ENCODE assay signal across 26 mouse cellular contexts in genomic region chr5:19178594-19178993, GRCm38 (mm10). TPM values are rescaled to one million over a fixed set of nuclear protein-coding genes. Genes with fewer than 3 reads are reported as not detected.
A peak's percentile ranks its signal among the peaks of the same experiment; 100 is the strongest.
DNase-seq lines count a peak whose midpoint lies in the region; ATAC-seq and TF ChIP-seq lines count a peak whose summit lies in the region.
"Had no signal": no experiment of that assay in that cellular context is flagged by ENCODE, and none has a peak within 500 bp of the region (broad histone marks: within the 10 kb centered on the region; RNA-seq: fewer than 3 reads in every experiment).

No protein-coding gene starts in this region.

- H3K9ac ChIP-seq in forebrain, embryonic 14.5 days (ENCODE audit: low read length): no peak overlapping the region
- H3K9ac ChIP-seq in midbrain, embryonic 15.5 days: no peak overlapping the region
- H3K9ac ChIP-seq in midbrain, postnatal 0 days (replicated peaks; ENCODE audit: low read length, poor library complexity, severe bottlenecking): no peak overlapping the region
- H3K9ac ChIP-seq in hindbrain, embryonic 12.5 days: no peak overlapping the region
- H3K9ac ChIP-seq: embryonic facial prominence, embryonic 12.5 days; embryonic facial prominence, embryonic 15.5 days; heart, embryonic 13.5 days; hindbrain, embryonic 15.5 days had no signal

- no peaks in the 10 kb centered on the region for H3K9me3 ChIP-seq in forebrain, embryonic 14.5 days (replicated peaks; ENCODE audit: control insufficient read depth, low read length)
- H3K9me3 ChIP-seq in forebrain, embryonic 10.5 days: no peaks in the 10 kb centered on the region
- no peaks in the 10 kb centered on the region for H3K9me3 ChIP-seq in midbrain, embryonic 15.5 days
- H3K9me3 ChIP-seq in midbrain, postnatal 0 days (ENCODE audit: low read length): no peaks in the 10 kb centered on the region
- H3K9me3 ChIP-seq in hindbrain, embryonic 12.5 days (replicated peaks): no peaks in the 10 kb centered on the region
- H3K9me3 ChIP-seq: embryonic facial prominence, embryonic 12.5 days; embryonic facial prominence, embryonic 15.5 days; heart, embryonic 10.5 days; heart, embryonic 13.5 days; hindbrain, embryonic 15.5 days had no signal

- no peak overlapping the region for H3K27ac ChIP-seq in forebrain, embryonic 14.5 days (ENCODE audit: low read depth, low read length)
- H3K27ac ChIP-seq in forebrain, embryonic 10.5 days: no peak overlapping the region
- peak overlapping the region; percentile 42; the same call in 1 of the 2 replicates for H3K27ac ChIP-seq in midbrain, embryonic 15.5 days
- no peak overlapping the region for H3K27ac ChIP-seq in midbrain, postnatal 0 days (ENCODE audit: low read depth, low read length)
- H3K27ac ChIP-seq in hindbrain, embryonic 12.5 days: no peak overlapping the region
- H3K27ac ChIP-seq: embryonic facial prominence, embryonic 12.5 days; embryonic facial prominence, embryonic 15.5 days; heart, adult 2 months; heart, embryonic 10.5 days; heart, embryonic 13.5 days; hindbrain, embryonic 15.5 days had no signal

- no peaks in the 10 kb centered on the region for H3K36me3 ChIP-seq in forebrain, embryonic 14.5 days (ENCODE audit: control insufficient read depth, insufficient read depth, low read length)
- no peaks in the 10 kb centered on the region for H3K36me3 ChIP-seq in forebrain, embryonic 10.5 days (replicated peaks)
- no peaks in the 10 kb centered on the region for H3K36me3 ChIP-seq in midbrain, embryonic 15.5 days (replicated peaks)
- H3K36me3 ChIP-seq in midbrain, postnatal 0 days (ENCODE audit: insufficient read depth, low read length): no peaks in the 10 kb centered on the region
- no peaks in the 10 kb centered on the region for H3K36me3 ChIP-seq in hindbrain, embryonic 12.5 days
- H3K36me3 ChIP-seq: embryonic facial prominence, embryonic 12.5 days; embryonic facial prominence, embryonic 15.5 days; heart, embryonic 10.5 days; heart, embryonic 13.5 days; hindbrain, embryonic 15.5 days had no signal

- WGBS in forebrain, embryonic 14.5 days: 63% methylated on average over 6 of the region's 6 CpGs
- 86% methylated on average over 6 of the region's 6 CpGs for WGBS in forebrain, embryonic 10.5 days
- WGBS in midbrain, embryonic 15.5 days: 45% methylated on average over 6 of the region's 6 CpGs
- 40% methylated on average over 6 of the region's 6 CpGs for WGBS in midbrain, postnatal 0 days
- 75% methylated on average over 6 of the region's 6 CpGs for WGBS in hindbrain, embryonic 12.5 days

- no peak for TF ChIP-seq POLR2A in brain, embryonic 14.5 days (IDR thresholded peaks at IDR 0.05; ENCODE audit: borderline replicate concordance, extremely low read depth, insufficient read depth, insufficient read length, poor library complexity, severe bottlenecking)

- no peaks in the 10 kb centered on the region for H3K4me1 ChIP-seq in forebrain, embryonic 14.5 days (ENCODE audit: control insufficient read depth, insufficient read depth, low read length)
- H3K4me1 ChIP-seq in forebrain, embryonic 10.5 days: no peaks in the 10 kb centered on the region
- no peaks in the 10 kb centered on the region for H3K4me1 ChIP-seq in midbrain, embryonic 15.5 days
- no peaks in the 10 kb centered on the region for H3K4me1 ChIP-seq in midbrain, postnatal 0 days (ENCODE audit: insufficient read depth, low read length)
- H3K4me1 ChIP-seq in hindbrain, embryonic 12.5 days: no peaks in the 10 kb centered on the region
- H3K4me1 ChIP-seq: embryonic facial prominence, embryonic 12.5 days; embryonic facial prominence, embryonic 15.5 days; heart, embryonic 10.5 days; heart, embryonic 13.5 days; hindbrain, embryonic 15.5 days had no signal

- TF ChIP-seq CTCF in midbrain, postnatal 0 days (IDR thresholded peaks at IDR 0.05): no peak
- TF ChIP-seq CTCF in brain, embryonic 14.5 days (IDR thresholded peaks at IDR 0.05; ENCODE audit: borderline replicate concordance, extremely low read depth, insufficient read depth, insufficient read length): no peak

- H3K4me3 ChIP-seq in forebrain, embryonic 14.5 days (ENCODE audit: low read depth, low read length): no peak overlapping the region
- H3K4me3 ChIP-seq in forebrain, embryonic 10.5 days: no peak overlapping the region
- H3K4me3 ChIP-seq in midbrain, embryonic 15.5 days: no peak overlapping the region
- H3K4me3 ChIP-seq in midbrain, postnatal 0 days (ENCODE audit: low read depth, low read length): no peak overlapping the region
- H3K4me3 ChIP-seq in hindbrain, embryonic 12.5 days: no peak overlapping the region
- H3K4me3 ChIP-seq: embryonic facial prominence, embryonic 12.5 days; embryonic facial prominence, embryonic 15.5 days; heart, adult 2 months; heart, embryonic 10.5 days; heart, embryonic 13.5 days; hindbrain, embryonic 15.5 days had no signal

- no peaks in the 10 kb centered on the region for H3K27me3 ChIP-seq in forebrain, embryonic 14.5 days (replicated peaks; ENCODE audit: control insufficient read depth, insufficient read depth, low read length)
- H3K27me3 ChIP-seq in forebrain, embryonic 10.5 days (ENCODE audit: poor library complexity, severe bottlenecking): no peaks in the 10 kb centered on the region
- no peaks in the 10 kb centered on the region for H3K27me3 ChIP-seq in midbrain, embryonic 15.5 days (replicated peaks)
- H3K27me3 ChIP-seq in midbrain, postnatal 0 days (ENCODE audit: insufficient read depth, low read length): no peaks in the 10 kb centered on the region
- H3K27me3 ChIP-seq in hindbrain, embryonic 12.5 days: no peaks in the 10 kb centered on the region
- H3K27me3 ChIP-seq: embryonic facial prominence, embryonic 12.5 days; embryonic facial prominence, embryonic 15.5 days; heart, embryonic 13.5 days; hindbrain, embryonic 15.5 days had no signal

- peak; percentile 42 for DNase-seq in forebrain, embryonic 14.5 days (ENCODE audit: low spot score)
- no peak for DNase-seq in forebrain, embryonic 10.5 days (ENCODE audit: extremely low spot score, low spot score)
- DNase-seq in midbrain, postnatal 0 days (ENCODE audit: low spot score): no peak
- peak; percentile 65 for DNase-seq in brain, embryonic 14.5 days (ENCODE audit: low read depth)
- no peak for DNase-seq in Muller cell, postnatal 12 days (ENCODE audit: inconsistent ontology term)
- DNase-seq: adrenal gland, adult 8-10 months; adrenal gland, postnatal 25 days; cerebellum, adult 11 months; cerebellum, adult 2 months; cerebellum, adult 9-11 months; cerebellum, postnatal 25 days; gastrocnemius, postnatal 10 days; gastrocnemius, postnatal 36 days; heart, adult 2 months; heart, postnatal 14 days; heart, postnatal 4 days had no signal

- no peak for ATAC-seq in forebrain, embryonic 14.5 days
- 0 out of 2 replicates have a peak, but pooled peaks have one; percentile 74 for ATAC-seq in midbrain, embryonic 15.5 days (replicated peaks)
- no peak for ATAC-seq in midbrain, postnatal 0 days (ENCODE audit: low FRiP score)
- ATAC-seq in hindbrain, embryonic 12.5 days (ENCODE audit: low FRiP score): no peak
- ATAC-seq: activated CD4-positive, CD25-positive, alpha-beta regulatory T cell, adult 4 months; CD4-positive, CD25-positive, alpha-beta regulatory T cell, adult 4 months; intestine, postnatal 0 days had no signal

- no peak overlapping the region for H3K4me2 ChIP-seq in forebrain, embryonic 14.5 days (ENCODE audit: low read length)
- H3K4me2 ChIP-seq in midbrain, embryonic 15.5 days: no peak overlapping the region
- no peak overlapping the region for H3K4me2 ChIP-seq in midbrain, postnatal 0 days (ENCODE audit: low read depth, low read length, poor library complexity, severe bottlenecking)
- no peak overlapping the region for H3K4me2 ChIP-seq in hindbrain, embryonic 12.5 days (replicated peaks)
- H3K4me2 ChIP-seq: embryonic facial prominence, embryonic 12.5 days; embryonic facial prominence, embryonic 15.5 days; heart, embryonic 13.5 days; hindbrain, embryonic 15.5 days had no signal

RNA-seq across cellular contexts. Expression of gene Magi2, which starts 48.2 kb away (rescaled TPM):
- 8.4 and 13.5 TPM in 2 replicates for polyA plus RNA-seq in forebrain, embryonic 14.5 days (2014; fragmentation: Nextera tagmentation; extraction: Ambion mirVana)
- polyA plus RNA-seq in forebrain, embryonic 10.5 days (2016; fragmentation: Nextera tagmentation; extraction: Ambion mirVana): 4.3 and 7.4 TPM in 2 replicates
- 31.9 and 35.9 TPM in 2 replicates for polyA plus RNA-seq in midbrain, embryonic 15.5 days (2015; fragmentation: Nextera tagmentation; extraction: Ambion mirVana)
- total RNA-seq in midbrain, postnatal 0 days (2014; rRNA removed): 57.9 and 59.3 TPM in 2 replicates
- polyA plus RNA-seq in midbrain, postnatal 0 days (2015; fragmentation: Nextera tagmentation; extraction: Ambion mirVana): 12.3 and 20.0 TPM in 2 replicates
- polyA plus RNA-seq in brain, embryonic 14.5 days (2012; rRNA removed): 22.0 and 36.9 TPM in 2 replicates
- 16.6 and 18.5 TPM in 2 replicates for polyA plus RNA-seq in hindbrain, embryonic 12.5 days (2016; fragmentation: Nextera tagmentation; extraction: Ambion mirVana)

Comparison
In these comparisons a context has a peak if more than half of its experiments do, and no peak if none do; other contexts are left out.
1. DNase-seq: peak in forebrain, embryonic 14.5 days (single experiment) and brain, embryonic 14.5 days (single experiment); none in forebrain, embryonic 10.5 days (single experiment), midbrain, postnatal 0 days (single experiment) and Muller cell, postnatal 12 days (single experiment).